Mouse (Mus musculus) heart, adult 10 weeks (tissue): ENCODE measurements around the gene Tmem14a. TPM values are rescaled to one million over a fixed set of nuclear protein-coding genes. Genes with fewer than 3 reads are reported as not detected.

Source experiments
- polyA plus RNA-seq: library from polyadenylated mRNA; stranded (reverse); fragments of 350-450 nt; fragmentation: Illumina TruSeq; extraction: RNeasy Lipid Tissue Mini Kit (QIAGEN cat#74804); gene quantifications from one replicate; pipeline ENCODE4 v1.2.3, GENCODE M21; 2014; ENCODE audit warnings: low read depth, low replicate concordance

The Tmem14a gene
- 5.4 TPM for polyA plus RNA-seq

DNA sequence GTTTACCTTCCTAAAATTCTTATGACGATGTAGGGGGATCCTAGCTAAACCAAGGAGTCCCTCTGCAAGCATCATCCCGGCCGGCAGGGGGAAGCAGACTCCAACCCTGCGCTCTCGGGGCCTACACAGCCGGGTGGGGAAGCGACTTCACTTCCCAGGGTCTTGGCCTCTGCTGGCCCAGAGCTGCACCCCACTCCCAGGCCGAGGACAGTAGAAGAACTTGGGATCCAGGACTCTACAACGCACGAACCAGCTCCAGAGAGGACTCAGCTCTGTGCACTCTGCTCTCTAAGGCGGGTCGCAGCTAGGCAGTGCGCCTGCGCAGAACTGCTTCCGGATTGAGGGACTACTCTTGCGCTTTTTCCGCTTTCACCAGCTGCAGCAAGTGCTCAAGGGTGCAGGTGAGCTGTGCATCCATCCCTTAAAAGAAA, at the start of gene Tmem14a:
TSS of gene Tmem14a (plus strand) at position 87 of the 431 bp plus-strand sequence.

DNA sequence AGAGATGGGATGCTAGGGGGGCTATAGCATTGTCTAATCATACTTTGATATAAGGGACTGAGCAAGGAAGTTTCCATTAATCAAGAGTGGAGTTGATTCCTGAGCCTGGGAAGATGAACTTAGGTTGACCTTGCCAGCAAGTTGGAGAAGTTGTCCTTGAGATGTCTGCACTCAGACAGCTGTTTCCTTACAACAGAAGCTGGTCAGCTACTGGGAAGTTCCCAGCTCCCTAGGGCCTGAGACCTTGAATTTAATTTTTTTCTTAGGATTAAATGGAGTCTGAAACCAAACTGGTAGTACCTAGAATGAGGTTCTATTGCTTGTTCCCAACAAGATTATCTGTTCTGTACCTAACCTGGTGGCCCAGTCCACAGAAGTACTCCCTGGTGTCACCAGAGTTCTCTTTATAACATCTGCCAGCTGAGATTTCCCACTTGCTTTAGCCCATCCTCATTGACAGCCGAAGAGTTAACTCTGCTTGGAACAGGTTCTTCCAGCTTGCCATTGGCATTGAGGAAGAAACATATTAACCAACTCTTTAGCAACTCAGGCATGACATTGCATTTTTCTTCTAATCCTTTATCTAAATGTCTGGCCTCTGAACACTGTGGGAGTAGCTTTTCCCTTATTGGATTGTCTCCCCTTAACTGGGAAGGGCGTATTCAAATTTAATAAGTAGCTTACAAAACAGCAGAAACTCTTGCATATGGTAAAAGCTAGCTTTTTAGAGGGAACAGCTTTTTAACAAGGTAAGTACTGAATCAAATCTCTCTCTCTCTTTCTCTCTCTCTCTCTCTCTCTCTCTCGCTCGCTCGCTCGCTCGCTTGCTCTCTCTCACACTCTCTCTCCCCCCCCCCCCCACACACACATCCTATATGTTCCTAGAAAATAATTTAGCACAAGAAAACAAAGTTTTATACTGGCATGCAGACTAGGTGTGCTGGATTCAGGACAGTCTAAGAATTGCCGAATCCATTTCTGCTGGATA, 21.8 kb downstream of the Tmem14a start, which contains the start of gene Gsta3:
TSS of gene Gsta3 (plus strand) at position 679 of the 988 bp plus-strand sequence.

Other genes starting within 250 kb of the Tmem14a start
- 3.3 TPM for gene Tram2, start 139.3 kb upstream of the Tmem14a start, polyA plus RNA-seq
- 16.5 TPM for gene Gsta3, start 22.0 kb downstream of the Tmem14a start, polyA plus RNA-seq
- gene Khdc1a, start 131.1 kb downstream of the Tmem14a start, polyA plus RNA-seq: not detected
- not detected for gene Khdc1c, start 149.8 kb downstream of the Tmem14a start, polyA plus RNA-seq
- not detected for gene Khdc1b, start 165.0 kb downstream of the Tmem14a start, polyA plus RNA-seq